In the genomic region with DNA sequence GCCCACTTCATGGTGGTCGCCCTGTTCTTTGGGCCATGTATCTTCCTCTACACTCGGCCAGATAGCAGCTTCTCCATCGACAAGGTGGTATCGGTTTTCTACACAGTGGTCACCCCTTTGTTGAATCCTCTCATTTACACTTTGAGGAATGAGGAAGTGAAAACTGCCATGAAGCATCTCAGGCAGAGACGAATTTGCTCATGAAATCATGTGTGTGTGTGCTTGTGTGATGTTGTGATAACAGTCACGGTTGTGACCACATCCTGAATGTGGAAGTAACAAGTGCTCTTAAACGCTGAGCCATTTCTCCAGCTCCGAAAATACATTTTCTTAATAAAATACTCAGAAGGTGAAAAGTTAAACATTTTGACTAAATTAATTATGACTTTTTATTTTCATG, we compare ENCODE assay signal across 22 mouse cellular contexts. TPM values are rescaled to one million over a fixed set of nuclear protein-coding genes. Genes with fewer than 3 reads are reported as not detected.
A peak's percentile ranks its signal among the peaks of the same experiment; 100 is the strongest.
DNase-seq lines count a peak whose midpoint lies in the region; ATAC-seq and TF ChIP-seq lines count a peak whose summit lies in the region.
"Had no signal": no experiment of that assay in that cellular context is flagged by ENCODE, and none has a peak within 500 bp of the region (broad histone marks: within the 10 kb centered on the region; RNA-seq: fewer than 3 reads in every experiment).

No protein-coding gene starts in this region.

- no peaks in the 10 kb centered on the region for H3K9me3 ChIP-seq in liver, postnatal 0 days (ENCODE audit: low read length)
- H3K9me3 ChIP-seq in liver, embryonic 12.5 days (replicated peaks): no peaks in the 10 kb centered on the region
- H3K9me3 ChIP-seq in forebrain, embryonic 12.5 days: no peaks in the 10 kb centered on the region
- H3K9me3 ChIP-seq in embryonic facial prominence, embryonic 10.5 days: 0 out of 2 replicates have a peak, but pooled peaks cover 3% of the 10 kb centered on the region
- H3K9me3 ChIP-seq: heart, embryonic 15.5 days; hindbrain, embryonic 15.5 days; limb, embryonic 12.5 days; midbrain, embryonic 13.5 days; neural tube, embryonic 13.5 days had no signal

- no peak for TF ChIP-seq EP300 in liver, postnatal 0 days (IDR thresholded peaks at IDR 0.05; ENCODE audit: low read depth)

- H3K4me1 ChIP-seq in liver, postnatal 0 days (ENCODE audit: insufficient read depth): no peaks in the 10 kb centered on the region
- H3K4me1 ChIP-seq in liver, embryonic 12.5 days: 0 out of 2 replicates have a peak, but pooled peaks cover 2% of the 10 kb centered on the region
- H3K4me1 ChIP-seq in forebrain, embryonic 12.5 days: no peaks in the 10 kb centered on the region
- no peaks in the 10 kb centered on the region for H3K4me1 ChIP-seq in embryonic facial prominence, embryonic 10.5 days
- H3K4me1 ChIP-seq: heart, embryonic 15.5 days; hindbrain, embryonic 15.5 days; limb, embryonic 12.5 days; midbrain, embryonic 13.5 days; neural tube, embryonic 13.5 days had no signal

- no peak overlapping the region for H3K4me2 ChIP-seq in liver, postnatal 0 days (ENCODE audit: low read depth, low read length)
- H3K4me2 ChIP-seq in liver, embryonic 12.5 days: no peak overlapping the region
- H3K4me2 ChIP-seq in forebrain, embryonic 12.5 days: no peak overlapping the region
- H3K4me2 ChIP-seq: heart, embryonic 15.5 days; hindbrain, embryonic 15.5 days; limb, embryonic 12.5 days; lung, embryonic 14.5 days; midbrain, embryonic 13.5 days; neural tube, embryonic 13.5 days had no signal

- H3K4me3 ChIP-seq in liver, postnatal 0 days (ENCODE audit: low read depth, low read length): no peak overlapping the region
- H3K4me3 ChIP-seq in liver, embryonic 12.5 days: no peak overlapping the region
- no peak overlapping the region for H3K4me3 ChIP-seq in forebrain, embryonic 12.5 days (replicated peaks)
- no peak overlapping the region for H3K4me3 ChIP-seq in embryonic facial prominence, embryonic 10.5 days
- H3K4me3 ChIP-seq: erythroblast, embryonic 14.5 days; heart, embryonic 15.5 days; hindbrain, embryonic 15.5 days; limb, embryonic 12.5 days; midbrain, embryonic 13.5 days; neural tube, embryonic 13.5 days had no signal

- H3K27me3 ChIP-seq in liver, postnatal 0 days (ENCODE audit: insufficient read depth, low read length): no peaks in the 10 kb centered on the region
- H3K27me3 ChIP-seq in liver, embryonic 12.5 days (replicated peaks): no peaks in the 10 kb centered on the region
- H3K27me3 ChIP-seq in forebrain, embryonic 12.5 days: no peaks in the 10 kb centered on the region
- H3K27me3 ChIP-seq in embryonic facial prominence, embryonic 10.5 days (replicated peaks; ENCODE audit: low read depth, poor library complexity, severe bottlenecking): no peaks in the 10 kb centered on the region
- H3K27me3 ChIP-seq: heart, embryonic 15.5 days; hindbrain, embryonic 15.5 days; limb, embryonic 12.5 days; midbrain, embryonic 13.5 days; neural tube, embryonic 13.5 days had no signal

- no peaks in the 10 kb centered on the region for H3K36me3 ChIP-seq in liver, postnatal 0 days (replicated peaks; ENCODE audit: insufficient read depth, low read length)
- no peaks in the 10 kb centered on the region for H3K36me3 ChIP-seq in liver, embryonic 12.5 days
- H3K36me3 ChIP-seq in forebrain, embryonic 12.5 days (replicated peaks): no peaks in the 10 kb centered on the region
- H3K36me3 ChIP-seq in embryonic facial prominence, embryonic 10.5 days (replicated peaks): no peaks in the 10 kb centered on the region
- H3K36me3 ChIP-seq: heart, embryonic 15.5 days; hindbrain, embryonic 15.5 days; limb, embryonic 12.5 days; midbrain, embryonic 13.5 days; neural tube, embryonic 13.5 days had no signal

- TF ChIP-seq CTCF in liver, postnatal 0 days (IDR thresholded peaks at IDR 0.05; ENCODE audit: low read depth): no peak

- WGBS in liver, postnatal 0 days (ENCODE audit: insufficient replicate concordance): 37% methylated on average over 8 of the region's 8 CpGs
- WGBS in liver, embryonic 12.5 days (ENCODE audit: insufficient replicate concordance): 36% methylated on average over 8 of the region's 8 CpGs
- WGBS in forebrain, embryonic 12.5 days: 93% methylated on average over 8 of the region's 8 CpGs
- WGBS in embryonic facial prominence, embryonic 10.5 days: 89% methylated on average over 8 of the region's 8 CpGs

- no peak for DNase-seq in liver, postnatal 0 days
- peak; percentile 43 for DNase-seq in c-Kit-positive CD71-negative TER-119-negative erythroid progenitor cells, embryonic 14.5 days (ENCODE audit: low read depth)
- DNase-seq in thymus, postnatal 4 days: peak; percentile 20
- DNase-seq in embryonic facial prominence, embryonic 10.5 days (ENCODE audit: low spot score): no peak
- no peak for DNase-seq in adrenal gland, postnatal 14 days
- DNase-seq: adrenal gland, adult 8-10 months; cerebellum, adult 11 months; gastrocnemius, postnatal 36 days; layer of hippocampus, postnatal 36 days; lung, embryonic 14.5 days; right cerebral cortex, adult 18-20 months had no signal

- ATAC-seq in liver, postnatal 0 days: 0 out of 2 replicates have a peak, but pooled peaks have one; percentile 15
- no peak; the same call in 1 of the 2 replicates for ATAC-seq in liver, embryonic 12.5 days
- peak; percentile 66; the same call in 1 of the 2 replicates for ATAC-seq in monocyte, adult 5-6 weeks (replicated peaks; ENCODE audit: insufficient number of reproducible peaks, low FRiP score, low TSS enrichment, poor library complexity, severe bottlenecking)
- ATAC-seq in forebrain, embryonic 12.5 days (ENCODE audit: low FRiP score): no peak
- ATAC-seq: midbrain, embryonic 13.5 days had no signal

- H3K9ac ChIP-seq in liver, postnatal 0 days (replicated peaks): no peak overlapping the region
- H3K9ac ChIP-seq in liver, embryonic 12.5 days: no peak overlapping the region
- H3K9ac ChIP-seq in forebrain, embryonic 12.5 days: no peak overlapping the region
- H3K9ac ChIP-seq: heart, embryonic 15.5 days; hindbrain, embryonic 15.5 days; limb, embryonic 12.5 days; lung, embryonic 14.5 days; midbrain, embryonic 13.5 days; neural tube, embryonic 13.5 days had no signal

- no peak overlapping the region for H3K27ac ChIP-seq in liver, postnatal 0 days (ENCODE audit: low read depth)
- H3K27ac ChIP-seq in liver, embryonic 12.5 days: no peak overlapping the region
- no peak overlapping the region for H3K27ac ChIP-seq in forebrain, embryonic 12.5 days
- H3K27ac ChIP-seq in embryonic facial prominence, embryonic 10.5 days (replicated peaks): no peak overlapping the region
- H3K27ac ChIP-seq: heart, embryonic 15.5 days; hindbrain, embryonic 15.5 days; kidney, postnatal 0 days; limb, embryonic 12.5 days; midbrain, embryonic 13.5 days; neural tube, embryonic 13.5 days had no signal

RNA-seq across cellular contexts. Expression of a gene that starts 8.3 kb away (rescaled TPM):
- not detected in 2 replicates for polyA plus RNA-seq in liver, postnatal 0 days (2015; fragmentation: Nextera tagmentation; extraction: Ambion mirVana)
- polyA plus RNA-seq in liver, embryonic 12.5 days (2016; fragmentation: Nextera tagmentation; extraction: Ambion mirVana): not detected in 2 replicates
- not detected in 3 replicates for total RNA-seq in monocyte, adult 5-6 weeks (2017)
- not detected in 2 replicates for polyA plus RNA-seq in forebrain, embryonic 12.5 days (2016; fragmentation: Nextera tagmentation; extraction: Ambion mirVana)
- polyA plus RNA-seq in embryonic facial prominence, embryonic 10.5 days (2016; fragmentation: Nextera tagmentation; extraction: Ambion mirVana): not detected in 2 replicates
- not detected in 2 replicates for total RNA-seq in adrenal gland, postnatal 14 days (2021)
- total RNA-seq: adrenal gland, adult 8-10 months; gastrocnemius, postnatal 36 days; layer of hippocampus, postnatal 36 days had no signal
- polyA plus RNA-seq: C2C12; erythroblast, embryonic 14.5 days; heart, embryonic 15.5 days; hindbrain, embryonic 15.5 days; kidney, postnatal 0 days; limb, embryonic 12.5 days; lung, embryonic 14.5 days; midbrain, embryonic 13.5 days; neural tube, embryonic 13.5 days had no signal

RNA-seq across cellular contexts. Expression of a gene that starts 16.2 kb away (rescaled TPM):
- polyA plus RNA-seq in liver, postnatal 0 days (2015; fragmentation: Nextera tagmentation; extraction: Ambion mirVana): not detected in 2 replicates
- polyA plus RNA-seq in liver, embryonic 12.5 days (2016; fragmentation: Nextera tagmentation; extraction: Ambion mirVana): not detected in 2 replicates
- total RNA-seq in monocyte, adult 5-6 weeks (2017): not detected in 3 replicates
- not detected in 2 replicates for polyA plus RNA-seq in forebrain, embryonic 12.5 days (2016; fragmentation: Nextera tagmentation; extraction: Ambion mirVana)
- polyA plus RNA-seq in embryonic facial prominence, embryonic 10.5 days (2016; fragmentation: Nextera tagmentation; extraction: Ambion mirVana): not detected in 2 replicates
- total RNA-seq in adrenal gland, postnatal 14 days (2021): not detected in 2 replicates
- total RNA-seq: adrenal gland, adult 8-10 months; gastrocnemius, postnatal 36 days; layer of hippocampus, postnatal 36 days had no signal
- polyA plus RNA-seq: C2C12; erythroblast, embryonic 14.5 days; heart, embryonic 15.5 days; hindbrain, embryonic 15.5 days; kidney, postnatal 0 days; limb, embryonic 12.5 days; lung, embryonic 14.5 days; midbrain, embryonic 13.5 days; neural tube, embryonic 13.5 days had no signal

RNA-seq across cellular contexts. Expression of a gene that starts 37.0 kb away (rescaled TPM):
- not detected in 2 replicates for polyA plus RNA-seq in liver, postnatal 0 days (2015; fragmentation: Nextera tagmentation; extraction: Ambion mirVana)
- polyA plus RNA-seq in liver, embryonic 12.5 days (2016; fragmentation: Nextera tagmentation; extraction: Ambion mirVana): not detected in 2 replicates
- not detected in 3 replicates for total RNA-seq in monocyte, adult 5-6 weeks (2017)
- not detected in 2 replicates for polyA plus RNA-seq in forebrain, embryonic 12.5 days (2016; fragmentation: Nextera tagmentation; extraction: Ambion mirVana)
- polyA plus RNA-seq in embryonic facial prominence, embryonic 10.5 days (2016; fragmentation: Nextera tagmentation; extraction: Ambion mirVana): not detected in 2 replicates
- total RNA-seq in adrenal gland, postnatal 14 days (2021): not detected in 2 replicates
- total RNA-seq: adrenal gland, adult 8-10 months; gastrocnemius, postnatal 36 days; layer of hippocampus, postnatal 36 days had no signal
- polyA plus RNA-seq: C2C12; erythroblast, embryonic 14.5 days; heart, embryonic 15.5 days; hindbrain, embryonic 15.5 days; kidney, postnatal 0 days; limb, embryonic 12.5 days; lung, embryonic 14.5 days; midbrain, embryonic 13.5 days; neural tube, embryonic 13.5 days had no signal

RNA-seq across cellular contexts. Expression of a gene that starts 44.4 kb away (rescaled TPM):
- not detected in 2 replicates for polyA plus RNA-seq in liver, postnatal 0 days (2015; fragmentation: Nextera tagmentation; extraction: Ambion mirVana)
- polyA plus RNA-seq in liver, embryonic 12.5 days (2016; fragmentation: Nextera tagmentation; extraction: Ambion mirVana): not detected in 2 replicates
- total RNA-seq in monocyte, adult 5-6 weeks (2017): not detected in 3 replicates
- not detected in 2 replicates for polyA plus RNA-seq in forebrain, embryonic 12.5 days (2016; fragmentation: Nextera tagmentation; extraction: Ambion mirVana)
- polyA plus RNA-seq in embryonic facial prominence, embryonic 10.5 days (2016; fragmentation: Nextera tagmentation; extraction: Ambion mirVana): not detected in 2 replicates
- total RNA-seq in adrenal gland, postnatal 14 days (2021): not detected in 2 replicates
- total RNA-seq: adrenal gland, adult 8-10 months; gastrocnemius, postnatal 36 days; layer of hippocampus, postnatal 36 days had no signal
- polyA plus RNA-seq: C2C12; erythroblast, embryonic 14.5 days; heart, embryonic 15.5 days; hindbrain, embryonic 15.5 days; kidney, postnatal 0 days; limb, embryonic 12.5 days; lung, embryonic 14.5 days; midbrain, embryonic 13.5 days; neural tube, embryonic 13.5 days had no signal

RNA-seq across cellular contexts. Expression of a gene that starts 54.0 kb away (rescaled TPM):
- polyA plus RNA-seq in liver, postnatal 0 days (2015; fragmentation: Nextera tagmentation; extraction: Ambion mirVana): not detected in 2 replicates
- not detected in 2 replicates for polyA plus RNA-seq in liver, embryonic 12.5 days (2016; fragmentation: Nextera tagmentation; extraction: Ambion mirVana)
- total RNA-seq in monocyte, adult 5-6 weeks (2017): not detected in 3 replicates
- not detected in 2 replicates for polyA plus RNA-seq in forebrain, embryonic 12.5 days (2016; fragmentation: Nextera tagmentation; extraction: Ambion mirVana)
- not detected in 2 replicates for polyA plus RNA-seq in embryonic facial prominence, embryonic 10.5 days (2016; fragmentation: Nextera tagmentation; extraction: Ambion mirVana)
- total RNA-seq in adrenal gland, postnatal 14 days (2021): not detected in 2 replicates
- total RNA-seq: adrenal gland, adult 8-10 months; gastrocnemius, postnatal 36 days; layer of hippocampus, postnatal 36 days had no signal
- polyA plus RNA-seq: C2C12; erythroblast, embryonic 14.5 days; heart, embryonic 15.5 days; kidney, postnatal 0 days; limb, embryonic 12.5 days; lung, embryonic 14.5 days; midbrain, embryonic 13.5 days had no signal

Comparison
In these comparisons a context has a peak if more than half of its experiments do, and no peak if none do; other contexts are left out.
1. ATAC-seq: peak in liver, postnatal 0 days (single experiment) and monocyte, adult 5-6 weeks (single experiment); none in liver, embryonic 12.5 days (single experiment) and forebrain, embryonic 12.5 days (single experiment).
2. DNase-seq: peak in c-Kit-positive CD71-negative TER-119-negative erythroid progenitor cells, embryonic 14.5 days (single experiment) and thymus, postnatal 4 days (single experiment); none in liver, postnatal 0 days (single experiment), embryonic facial prominence, embryonic 10.5 days (single experiment) and adrenal gland, postnatal 14 days (single experiment).